Mouse (Mus musculus) mesoderm, embryonic 11.5 days (tissue): ENCODE data around the gene Dnajb5.
A peak's percentile ranks its signal among the peaks of the same experiment; 100 is the strongest.

ENCODE experiments used
- DNase-seq: peaks from one replicate; pipeline ENCODE4 v3.0.0-alpha.2; 2012; ENCODE audit warnings: low read depth, low spot score

The Dnajb5 gene

DNA sequence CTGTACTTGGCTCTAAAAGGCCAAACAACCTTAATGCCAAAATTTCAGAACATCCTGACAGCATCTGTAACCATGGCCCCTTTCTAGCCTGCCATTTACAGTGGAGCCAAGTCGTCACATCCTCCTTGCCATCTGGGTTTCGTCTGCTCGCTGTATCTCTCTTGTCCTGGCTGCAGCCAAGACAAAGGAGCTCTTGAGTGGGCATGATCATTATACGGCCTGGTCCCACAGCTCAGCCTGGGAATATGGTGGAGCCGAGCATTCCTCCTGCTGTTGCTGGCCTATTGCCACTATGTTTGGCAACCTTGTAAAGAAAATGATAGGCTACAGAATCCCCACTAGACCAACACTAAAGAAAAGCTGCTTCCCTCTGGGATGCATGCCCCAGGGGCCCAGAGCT lies 6.3 kb upstream of the Dnajb5 start:
- DNase-seq: no peak

DNA sequence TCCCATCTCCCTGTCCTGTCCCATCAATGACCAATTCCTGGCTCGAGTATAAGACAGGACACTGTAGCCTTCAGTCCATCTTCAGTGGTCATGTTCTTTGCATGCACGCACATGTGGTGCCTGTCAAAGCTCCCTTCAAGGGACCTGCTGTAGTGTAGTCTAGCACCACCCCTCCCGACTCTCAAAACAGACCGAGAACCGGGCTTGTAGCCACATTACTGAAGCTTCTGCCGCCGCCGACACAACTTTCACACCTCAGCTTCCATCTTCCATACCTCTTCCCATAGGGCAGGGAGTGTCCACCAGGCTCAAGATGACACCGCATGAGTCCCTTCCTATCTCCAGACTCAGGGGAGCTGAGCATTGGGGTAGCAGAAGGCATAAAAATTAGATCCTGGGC lies 5.4 kb upstream of the Dnajb5 start:
- DNase-seq: no peak

DNA sequence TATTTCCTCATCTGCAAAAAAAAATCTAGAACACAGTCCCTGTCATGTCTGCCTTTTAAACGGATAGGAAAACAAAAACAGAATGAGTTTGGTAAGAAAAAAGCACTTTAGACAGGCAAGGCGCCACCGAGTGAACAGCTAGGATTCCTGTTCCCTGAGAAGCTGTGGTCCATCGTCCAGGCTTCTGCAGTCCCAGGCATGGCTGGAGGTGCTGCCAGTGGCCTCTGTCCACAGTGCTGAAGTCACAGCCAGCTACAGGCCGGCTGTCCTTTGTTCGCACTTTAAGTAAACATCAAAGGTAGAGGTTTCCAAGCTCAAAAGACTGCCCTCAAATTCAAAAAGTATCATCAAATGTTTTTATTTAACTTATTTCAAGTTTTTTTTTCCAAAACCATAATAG lies 4.6 kb upstream of the Dnajb5 start:
- DNase-seq: peak; percentile 57

DNA sequence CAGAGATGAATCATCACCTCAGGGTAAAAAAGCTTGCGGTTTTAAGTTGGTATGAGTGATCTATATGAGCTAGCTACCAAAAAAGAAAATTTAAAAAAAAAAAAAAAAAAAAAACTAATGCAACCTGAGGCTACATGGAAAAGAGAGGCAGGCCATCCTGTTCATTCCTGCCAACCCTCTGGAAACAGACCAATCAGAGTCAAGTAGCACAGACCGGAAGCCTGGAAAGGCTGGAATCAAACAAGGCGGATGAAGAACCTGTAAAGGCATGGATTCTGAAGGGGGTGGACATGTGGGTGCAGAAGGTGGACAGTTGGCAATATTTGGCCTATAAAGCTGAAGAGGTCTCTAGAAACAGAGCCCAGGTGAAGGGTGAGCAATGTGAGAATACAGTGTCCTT lies 4.2 kb upstream of the Dnajb5 start:
- no peak for DNase-seq

DNA sequence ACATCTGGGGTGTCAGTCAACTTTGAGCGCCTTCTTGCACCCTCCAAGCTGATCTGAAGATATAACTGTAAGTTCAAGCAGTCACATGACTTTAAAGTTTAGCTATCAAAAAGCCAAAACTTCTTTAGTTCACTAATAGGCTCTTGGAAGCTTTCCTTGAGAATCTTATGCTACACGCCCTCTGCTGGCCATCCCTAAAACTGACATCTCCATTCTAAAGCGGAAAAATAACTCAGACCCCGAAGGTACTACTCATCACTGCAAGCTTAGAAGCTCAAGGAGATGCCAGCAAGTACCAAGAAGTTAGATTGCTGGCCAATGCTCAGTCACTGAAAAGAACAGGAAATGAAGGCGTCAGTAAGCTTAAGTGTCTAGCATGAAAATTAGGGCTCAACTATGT lies 3.7 kb upstream of the Dnajb5 start:
- peak; percentile 75 for DNase-seq

DNA sequence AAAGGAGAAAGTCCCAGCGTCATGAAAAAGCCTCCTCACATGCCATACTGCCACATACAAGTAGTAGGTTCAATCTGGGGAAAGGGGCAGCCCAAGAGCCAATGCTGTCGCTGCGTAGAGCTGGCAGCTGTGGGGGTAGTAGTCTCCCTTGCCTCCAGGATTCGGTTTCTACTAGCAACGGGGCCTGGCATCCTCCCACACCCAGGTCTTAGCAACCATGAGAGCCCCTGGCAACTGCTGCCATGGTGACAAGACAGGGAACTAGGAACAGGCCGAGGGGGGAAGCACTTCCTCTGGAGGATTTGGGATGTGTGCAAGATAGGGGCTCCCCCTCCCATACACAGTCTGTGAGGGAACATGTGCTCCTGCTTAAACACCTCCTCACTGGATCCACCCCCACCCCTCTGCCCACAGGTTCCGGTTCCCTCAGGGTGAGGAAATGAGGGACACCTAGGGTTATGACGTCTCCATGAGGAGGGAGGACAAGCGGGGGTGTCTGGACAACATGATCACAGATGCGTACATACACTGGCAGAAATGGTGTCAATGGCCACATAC lies 2.8 kb upstream of the Dnajb5 start:
- peak; percentile 61 for DNase-seq

DNA sequence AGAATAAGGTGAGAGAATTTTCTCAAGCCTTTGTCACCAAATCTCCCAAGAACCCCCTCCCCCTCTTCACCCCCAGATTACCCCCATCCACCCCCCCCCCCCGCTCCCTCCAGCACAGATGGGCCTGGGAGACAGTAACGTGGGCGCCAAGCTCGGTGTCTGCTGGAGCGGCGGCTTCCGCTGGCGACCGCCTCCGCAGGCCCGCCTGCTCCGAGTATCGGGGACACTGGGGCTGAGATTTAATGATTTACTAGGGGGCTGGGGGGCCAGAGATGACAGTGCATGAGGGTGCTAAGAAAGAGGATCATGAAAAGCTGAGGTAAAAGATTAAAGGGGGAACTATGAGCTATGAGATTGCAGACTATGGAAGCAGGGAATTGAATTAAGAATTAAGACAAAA lies 1.1 kb upstream of the Dnajb5 start:
- no peak for DNase-seq

DNA sequence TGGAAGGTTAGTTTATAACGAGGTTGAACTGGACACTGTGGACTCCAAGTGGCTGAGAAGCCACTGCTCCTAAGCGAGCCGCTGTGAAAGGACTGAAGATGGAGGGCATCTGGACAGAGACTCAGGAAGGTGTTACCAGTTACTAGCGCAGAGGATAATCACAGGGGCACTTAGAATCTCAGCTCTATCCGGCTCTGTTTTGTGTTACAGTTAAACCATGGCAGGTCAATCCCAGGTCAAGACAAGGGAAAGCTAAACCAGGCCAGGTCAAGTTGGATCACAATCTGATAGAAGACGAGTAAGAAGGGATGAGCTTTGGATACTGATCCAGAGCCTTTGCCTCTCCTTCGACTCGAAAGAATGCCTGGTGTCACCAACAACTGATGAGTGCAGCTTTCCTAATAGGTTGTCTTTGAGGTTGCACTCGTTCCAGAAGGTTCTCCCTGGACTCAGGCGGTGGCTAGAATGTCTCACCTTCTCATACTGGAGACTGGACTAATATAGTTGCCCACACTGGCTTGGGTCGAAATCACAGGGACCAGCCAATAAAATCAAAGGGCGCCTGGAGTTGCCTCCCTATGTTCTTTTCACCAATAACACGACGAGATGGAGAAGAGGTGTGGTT lies 451 bp upstream of the Dnajb5 start:
- DNase-seq: no peak

DNA sequence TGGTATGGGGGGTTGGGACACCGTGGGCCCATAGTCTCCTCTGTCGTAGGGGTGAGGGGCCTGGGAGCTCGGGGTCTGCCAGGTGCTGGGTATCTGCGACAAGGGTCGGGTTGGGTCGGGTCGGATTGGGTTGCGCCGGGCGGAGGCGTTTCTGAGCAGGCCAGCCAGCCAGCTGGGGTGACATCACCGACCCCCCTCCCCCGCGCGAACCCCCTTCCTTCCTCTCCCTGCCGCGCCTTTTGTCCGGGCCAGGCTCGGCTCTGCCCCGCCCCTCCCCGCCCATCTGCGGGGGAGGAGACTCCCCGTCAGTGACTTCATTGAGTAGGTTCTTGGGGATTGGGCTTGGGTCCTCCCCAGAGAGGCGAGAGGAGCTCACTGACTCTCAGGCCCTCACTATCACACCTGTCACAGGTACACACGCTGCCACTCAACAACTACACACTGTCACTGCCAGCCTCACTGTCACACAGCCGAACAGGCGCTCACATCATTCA lies 498 bp downstream of the Dnajb5 start:
- peak; percentile 93 for DNase-seq

DNA sequence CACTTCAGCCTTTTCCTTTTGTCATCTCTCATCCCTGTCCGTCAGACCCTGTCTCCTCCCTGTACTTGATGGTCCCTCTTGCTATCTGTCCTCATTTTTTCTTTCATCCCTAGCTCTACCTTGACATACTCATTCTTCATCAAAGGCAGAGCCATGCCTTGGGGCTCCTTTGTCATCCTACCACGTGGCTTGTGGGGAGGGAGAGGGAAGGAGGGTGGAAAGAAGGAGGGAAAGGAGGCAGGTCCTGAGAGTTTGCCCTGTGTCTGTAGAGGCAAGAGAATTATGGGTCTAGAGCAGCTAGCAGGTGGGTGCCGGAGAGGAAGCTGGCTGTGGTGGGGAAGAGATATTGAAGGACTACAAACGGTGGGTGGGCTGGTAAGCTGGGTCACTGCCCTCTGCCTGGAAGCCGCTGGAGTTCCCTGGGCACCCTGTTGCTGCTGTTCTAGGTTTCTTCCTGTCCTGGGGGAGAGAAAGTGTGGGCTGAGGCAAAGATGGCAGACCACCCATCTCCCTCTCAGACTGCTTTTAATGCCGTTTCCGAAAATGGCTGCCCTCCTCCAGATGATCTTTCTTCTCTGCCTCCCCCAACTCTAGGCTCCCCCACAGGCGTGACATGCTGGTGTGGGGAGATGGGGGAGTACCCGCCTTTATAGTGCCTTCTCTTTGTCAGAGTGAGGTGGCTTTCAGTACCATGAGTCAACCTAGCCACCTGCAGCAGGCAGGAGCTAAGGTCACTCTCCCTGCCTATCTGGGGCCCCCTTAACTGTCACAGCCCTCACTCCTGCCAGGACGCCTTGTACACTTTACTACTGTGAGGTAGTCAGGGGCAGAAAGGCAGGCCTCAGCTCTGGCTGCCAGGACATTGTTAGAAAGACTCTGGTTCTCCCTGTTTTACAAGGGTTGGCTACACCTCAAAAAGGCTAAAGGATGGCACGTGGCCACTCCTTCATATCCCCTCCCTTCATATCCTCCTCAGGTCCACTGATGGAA lies 1.9 kb downstream of the Dnajb5 start:
- DNase-seq: no peak

DNA sequence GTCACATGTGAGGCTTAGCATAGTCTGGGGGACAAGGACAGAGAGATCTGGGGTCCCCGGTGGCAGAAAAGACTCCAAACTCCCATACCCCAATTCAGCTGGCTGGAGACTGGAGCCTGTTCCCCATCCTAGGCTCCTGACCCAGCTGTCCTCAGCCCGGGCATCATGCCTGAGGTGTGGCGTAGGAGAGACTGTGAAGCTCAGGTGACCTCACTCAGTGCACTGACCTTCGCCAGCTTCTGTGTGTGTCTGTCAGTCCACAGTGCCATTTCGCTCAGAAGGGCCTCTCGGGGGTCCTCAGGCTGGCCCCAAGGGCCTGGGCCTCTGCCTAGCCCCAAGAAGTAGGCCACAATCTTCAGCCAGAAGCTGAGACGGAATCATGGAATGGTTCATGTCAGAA lies 2.9 kb downstream of the Dnajb5 start:
- DNase-seq: no peak

DNA sequence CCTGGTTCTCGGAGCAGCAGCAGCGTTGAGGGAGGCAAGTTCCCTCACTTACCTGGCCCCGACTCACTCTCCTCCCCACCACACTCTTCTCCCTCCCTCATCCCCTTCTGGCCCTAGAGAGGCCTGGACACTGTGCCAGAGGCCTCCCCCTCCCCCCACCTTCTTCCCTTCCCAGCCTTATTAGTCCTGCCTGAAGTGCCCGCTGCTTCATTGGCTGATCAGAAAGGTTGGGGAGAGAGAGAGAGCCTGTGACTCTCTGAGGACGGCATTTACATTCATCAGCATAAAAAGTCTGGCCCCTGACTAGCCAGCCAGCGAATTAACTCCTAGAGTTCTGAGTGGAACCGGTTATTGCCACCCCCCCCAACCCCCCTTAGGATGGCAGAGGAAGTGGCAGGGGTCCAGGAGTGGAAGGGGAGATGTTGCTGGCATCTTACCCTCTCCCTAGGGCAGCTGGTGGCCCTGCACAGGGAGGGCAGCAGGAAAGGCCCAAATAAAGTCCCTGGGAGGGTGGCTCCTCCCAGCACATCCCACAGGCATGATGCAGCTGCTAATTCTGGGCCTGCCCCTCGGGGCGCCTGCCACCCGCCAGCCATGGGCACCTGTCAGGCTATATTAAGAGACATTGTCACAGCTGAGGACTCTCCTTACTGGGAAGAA lies 4.0 kb downstream of the Dnajb5 start:
- no peak for DNase-seq

DNA sequence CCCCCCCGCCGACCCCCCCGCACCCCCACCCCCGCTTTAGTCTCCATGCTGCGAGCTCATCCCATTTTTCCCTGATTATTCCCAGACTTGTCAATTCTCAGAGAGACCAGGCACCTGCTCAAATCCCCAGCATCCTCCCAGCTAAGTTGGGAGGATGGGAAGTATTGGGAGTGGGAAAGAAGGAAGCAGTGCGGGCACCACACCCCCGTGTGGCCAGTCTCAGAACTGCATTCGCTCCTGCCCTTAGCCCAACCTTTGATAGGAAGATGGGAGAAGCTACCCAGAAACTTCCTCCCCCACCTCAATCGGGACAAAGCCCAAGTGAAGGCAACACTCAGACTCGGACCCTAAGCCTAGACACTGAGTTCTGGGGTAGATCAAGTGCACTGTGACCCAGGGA lies 4.7 kb downstream of the Dnajb5 start:
- peak; percentile 80 for DNase-seq

DNA sequence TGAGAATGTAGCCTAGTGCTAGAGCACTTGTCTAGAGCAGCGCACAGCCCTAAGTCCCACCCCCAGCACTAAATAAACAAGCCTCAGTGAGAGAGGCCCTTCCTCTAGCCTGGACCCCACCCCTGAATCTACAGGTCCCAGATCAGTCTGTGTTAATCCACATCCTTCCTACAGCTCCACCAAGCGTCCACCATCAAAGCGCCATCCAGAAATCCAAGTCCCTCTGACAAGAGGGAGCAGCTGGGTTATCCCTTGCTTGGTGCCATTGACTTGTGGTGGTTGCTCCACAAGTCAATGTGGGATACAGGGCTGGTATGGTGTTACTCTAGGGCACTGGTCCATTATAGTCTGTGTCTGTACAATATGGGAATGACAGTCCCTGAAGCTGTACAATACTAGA lies 5.6 kb downstream of the Dnajb5 start:
- no peak for DNase-seq

DNA sequence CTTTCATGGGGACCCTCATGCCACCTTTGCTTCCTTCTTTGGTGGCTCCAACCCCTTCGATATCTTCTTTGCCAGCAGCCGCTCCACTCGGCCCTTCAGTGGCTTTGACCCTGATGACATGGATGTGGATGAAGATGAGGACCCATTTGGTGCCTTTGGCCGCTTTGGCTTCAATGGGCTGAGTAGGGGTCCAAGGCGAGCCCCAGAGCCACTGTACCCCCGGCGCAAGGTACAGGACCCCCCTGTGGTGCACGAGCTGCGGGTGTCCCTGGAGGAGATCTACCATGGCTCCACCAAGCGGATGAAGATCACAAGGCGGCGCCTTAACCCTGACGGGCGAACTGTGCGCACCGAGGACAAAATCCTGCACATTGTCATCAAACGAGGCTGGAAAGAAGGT lies 7.0 kb downstream of the Dnajb5 start:
- DNase-seq: no peak

DNA sequence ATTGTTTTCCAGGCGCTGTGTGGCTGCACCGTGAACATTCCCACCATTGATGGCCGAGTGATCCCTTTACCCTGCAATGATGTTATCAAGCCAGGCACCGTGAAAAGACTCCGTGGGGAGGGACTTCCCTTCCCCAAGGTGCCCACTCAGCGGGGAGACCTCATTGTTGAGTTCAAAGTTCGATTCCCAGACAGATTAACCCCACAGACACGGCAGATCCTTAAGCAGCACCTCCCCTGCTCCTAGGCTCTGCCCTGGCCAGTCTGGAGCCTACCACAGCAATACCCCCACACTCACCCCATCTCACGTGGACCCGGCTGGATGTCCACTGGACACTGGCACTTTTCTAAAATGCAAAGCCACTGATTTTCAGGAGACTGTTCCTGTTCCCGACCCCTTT lies 7.7 kb downstream of the Dnajb5 start:
- no peak for DNase-seq

DNA sequence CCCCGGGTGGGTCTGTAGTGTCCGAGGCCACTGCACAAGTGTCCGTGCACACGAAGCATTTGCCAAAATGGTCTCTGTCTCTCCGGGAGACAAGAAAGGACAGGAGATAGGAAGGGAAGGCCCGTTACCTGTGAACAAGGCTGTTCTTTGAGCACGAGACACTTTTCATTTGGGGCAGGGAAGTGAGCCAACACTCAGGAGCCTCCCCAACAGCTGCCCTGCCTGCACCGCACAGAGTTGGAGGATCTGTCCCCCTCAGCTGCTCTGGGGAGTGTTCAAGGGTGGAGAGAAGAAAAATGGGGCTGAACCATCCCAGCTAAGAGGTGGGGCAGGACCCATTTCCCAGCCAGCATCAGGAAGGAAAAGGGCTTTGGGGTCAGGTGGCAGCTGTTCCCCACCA lies 8.4 kb downstream of the Dnajb5 start:
- DNase-seq: no peak

DNA sequence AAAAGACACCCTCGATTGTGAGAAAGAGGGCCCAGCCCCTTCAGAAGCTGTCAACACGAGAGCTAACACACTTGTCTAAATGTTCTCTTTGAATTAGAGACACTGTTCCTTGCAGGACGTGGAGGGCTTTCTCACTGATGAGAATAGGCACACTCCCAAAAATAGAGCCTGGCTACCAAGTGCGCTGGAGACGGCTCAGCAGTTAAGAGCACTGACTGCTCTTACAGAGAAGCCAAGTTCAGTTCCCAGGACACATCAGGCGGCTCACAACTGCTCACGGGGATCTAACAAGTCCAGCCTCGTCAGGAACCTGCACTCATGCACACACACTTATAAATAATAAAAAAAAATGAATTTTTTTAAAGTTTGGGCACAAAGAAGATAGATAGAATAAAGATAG lies 9.3 kb downstream of the Dnajb5 start:
- no peak for DNase-seq

DNA sequence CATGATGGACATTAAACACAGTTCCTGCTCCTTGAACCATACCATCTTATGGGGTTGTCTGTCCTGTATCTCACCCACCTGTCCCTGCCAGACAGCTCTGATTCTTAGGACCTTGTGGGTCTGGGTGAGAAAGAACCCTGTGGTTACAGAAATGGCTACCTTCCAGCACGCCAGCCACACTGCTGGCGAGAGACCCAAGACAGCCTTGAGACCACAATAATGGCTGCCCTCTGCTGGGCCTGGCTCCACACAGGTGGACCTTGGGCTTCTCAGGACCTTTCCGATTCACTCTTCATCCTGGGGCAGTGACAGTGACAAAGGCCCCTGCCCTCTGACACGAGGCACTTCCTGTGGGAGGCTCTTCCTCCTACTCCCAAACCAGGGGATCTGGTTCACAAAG lies 9.8 kb downstream of the Dnajb5 start:
- DNase-seq: no peak

DNA sequence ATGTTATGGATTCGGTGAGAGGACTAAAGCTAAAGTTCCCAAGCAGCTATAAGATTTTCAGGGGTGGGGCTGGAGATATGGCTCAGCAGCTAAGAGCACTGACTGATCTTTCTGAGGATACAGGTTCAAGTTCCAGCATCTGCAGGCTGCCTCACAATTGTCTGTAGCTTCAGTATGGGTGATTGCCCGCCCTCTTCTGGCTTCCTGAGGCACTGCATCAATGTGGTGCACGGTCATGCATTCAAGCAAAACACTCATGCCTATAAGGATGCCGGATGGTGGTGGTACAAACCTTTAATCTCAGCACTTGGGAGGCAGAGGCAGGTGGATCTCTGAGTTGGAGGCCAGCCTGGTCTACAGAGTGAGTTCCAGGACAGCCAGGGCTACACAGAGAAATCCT lies 12.0 kb downstream of the Dnajb5 start:
- peak; percentile 67 for DNase-seq

DNA sequence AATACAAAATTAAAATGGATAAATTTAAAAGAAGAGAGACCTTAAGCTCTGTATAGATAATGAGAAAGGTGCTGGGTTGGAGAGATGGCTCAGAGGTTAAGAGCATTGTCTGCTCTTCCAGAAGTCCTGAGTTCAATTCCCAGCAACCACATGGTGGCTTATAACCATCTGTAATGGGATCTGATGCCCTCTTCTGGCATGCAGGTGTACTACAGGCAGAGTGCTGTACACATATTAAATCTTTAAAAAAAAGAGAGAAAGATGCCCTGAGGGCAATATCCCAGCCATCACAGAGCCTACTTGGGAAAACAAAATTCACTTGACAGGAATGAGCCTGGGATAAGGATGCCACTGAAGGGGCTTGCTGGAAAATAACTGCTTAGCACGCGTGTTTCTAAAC lies 13.9 kb downstream of the Dnajb5 start:
- DNase-seq: no peak

DNA sequence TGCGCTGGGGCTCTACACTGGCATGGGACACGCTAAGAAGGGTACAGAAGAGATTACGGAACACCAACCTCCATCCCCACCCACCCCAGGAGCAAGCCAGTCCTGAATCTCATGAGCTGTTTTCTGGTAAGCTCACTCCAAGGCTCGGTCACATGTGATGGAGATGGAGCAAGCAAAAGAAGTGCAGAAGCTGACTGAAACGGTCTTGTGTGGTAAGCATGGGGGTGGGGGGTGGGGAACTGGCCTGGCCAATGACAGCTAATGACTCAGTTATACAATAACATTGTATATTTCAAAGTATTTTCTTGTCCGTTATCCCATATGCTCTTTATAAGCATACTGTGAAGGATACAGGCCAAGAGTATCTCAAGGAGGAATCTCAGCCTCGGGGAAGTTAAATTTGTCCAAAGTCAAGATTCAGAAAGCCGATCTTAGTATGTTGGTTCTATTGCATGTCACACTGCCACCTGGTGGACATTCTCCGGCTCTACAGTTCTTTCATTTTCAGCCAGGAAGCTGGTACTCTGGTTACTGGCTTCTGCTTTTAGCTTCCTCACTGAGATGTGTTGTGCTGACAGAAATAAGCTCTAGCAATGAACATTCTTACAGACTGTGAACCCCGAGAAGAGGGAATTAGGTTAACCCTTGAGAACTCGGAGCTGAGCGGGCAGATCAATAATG lies 15.6 kb downstream of the Dnajb5 start:
- DNase-seq: peak; percentile 80
